Mouse (Mus musculus): ENCODE measurements at regions not wholly inside any gene's neighbourhood (a gene's known extent, or its start where the extent isn't known, plus 50 kb on each side); places are given as distances from the start of the nearest gene placed in this dataset.

GRCm38 (mm10) chr14:101327421-101327820, 127.3 kb upstream of the Prr30 start:
- H3K4me3 ChIP-seq, result no peak overlapping the region
- intact Hi-C loops (cut with DNase I), result no loop called here
- no peak for DNase-seq
- no peak overlapping the region for H3K27ac ChIP-seq
- no peak for TF ChIP-seq CTCF (IDR thresholded peaks at IDR 0.05)

GRCm38 (mm10) chr14:101326477-101326941, 126.4 kb upstream of the Prr30 start:
- Histone ChIP-seq H3K27ac (no peak overlapping the region), H3K4me3 (no peak overlapping the region)
- TF ChIP-seq CTCF (IDR thresholded peaks at IDR 0.05), result no peak
- no peak for DNase-seq
- intact Hi-C loops (cut with DNase I), result no loop called here

GRCm38 (mm10) chr14:101323361-101323760, 123.2 kb upstream of the Prr30 start:
- TF ChIP-seq CTCF (IDR thresholded peaks at IDR 0.05), result no peak
- H3K4me3 ChIP-seq, result no peak overlapping the region
- intact Hi-C loops (cut with DNase I), result no loop called here
- DNase-seq, result no peak
- no peak overlapping the region for H3K27ac ChIP-seq

GRCm38 (mm10) chr14:101307920-101308319, 107.8 kb upstream of the Prr30 start:
- Histone ChIP-seq H3K4me3 (no peak overlapping the region), H3K27ac (no peak overlapping the region)
- no peak for TF ChIP-seq CTCF (IDR thresholded peaks at IDR 0.05)
- no peak for DNase-seq
- intact Hi-C loops (cut with DNase I), result no loop called here

- H3K4me3 ChIP-seq, result no peak overlapping the region
- no peak for TF ChIP-seq CTCF (IDR thresholded peaks at IDR 0.05)
- H3K27ac ChIP-seq, result no peak overlapping the region
- intact Hi-C loops (cut with DNase I), result no loop called here
- DNase-seq, result no peak
Measured at GRCm38 (mm10) chr14:101304487-101305032, 104.4 kb upstream of the Prr30 start.

- intact Hi-C loops (cut with DNase I), result no loop called here
- DNase-seq, result no peak
- no peak overlapping the region for H3K4me3 ChIP-seq
- H3K27ac ChIP-seq, result no peak overlapping the region
- TF ChIP-seq CTCF (IDR thresholded peaks at IDR 0.05), result no peak
Measured at GRCm38 (mm10) chr14:101297841-101298240, 97.7 kb upstream of the Prr30 start.

- TF ChIP-seq CTCF (IDR thresholded peaks at IDR 0.05), result peak; percentile 57
- intact Hi-C loops (cut with DNase I), result no loop called here
- no peak overlapping the region for H3K27ac ChIP-seq
- DNase-seq, result no peak
- H3K4me3 ChIP-seq, result no peak overlapping the region
Measured at GRCm38 (mm10) chr14:101294693-101295092, 94.6 kb upstream of the Prr30 start.

- Histone ChIP-seq H3K4me3 (no peak overlapping the region), H3K27ac (no peak overlapping the region)
- no peak for DNase-seq
- no peak for TF ChIP-seq CTCF (IDR thresholded peaks at IDR 0.05)
- intact Hi-C loops (cut with DNase I), result no loop called here
Measured at GRCm38 (mm10) chr14:101287755-101288154, 87.6 kb upstream of the Prr30 start.

- no peak for DNase-seq
- no peak overlapping the region for H3K4me3 ChIP-seq
- H3K27ac ChIP-seq, result no peak overlapping the region
- intact Hi-C loops (cut with DNase I), result no loop called here
- no peak for TF ChIP-seq CTCF (IDR thresholded peaks at IDR 0.05)
Measured at GRCm38 (mm10) chr14:101269048-101269789, 69.1 kb upstream of the Prr30 start.

GRCm38 (mm10) chr14:101267536-101267935, 67.4 kb upstream of the Prr30 start:
- TF ChIP-seq CTCF (IDR thresholded peaks at IDR 0.05), result no peak
- intact Hi-C loops (cut with DNase I), result no loop called here
- Histone ChIP-seq H3K4me3 (no peak overlapping the region), H3K27ac (no peak overlapping the region)
- DNase-seq, result no peak

Measured in gastrocnemius, adult 2 months (tissue).